Mouse (Mus musculus): ENCODE data around the gene Fkbp2. TPM values are rescaled to one million over a fixed set of nuclear protein-coding genes. Genes with fewer than 3 reads are reported as not detected.

The Fkbp2 gene
- 100 to 1,000 TPM in 2 of 4 experiments, 10 to 100 TPM in 2; 79.1 to 129 (median 98.4) TPM for total RNA-seq (2022)

DNA sequence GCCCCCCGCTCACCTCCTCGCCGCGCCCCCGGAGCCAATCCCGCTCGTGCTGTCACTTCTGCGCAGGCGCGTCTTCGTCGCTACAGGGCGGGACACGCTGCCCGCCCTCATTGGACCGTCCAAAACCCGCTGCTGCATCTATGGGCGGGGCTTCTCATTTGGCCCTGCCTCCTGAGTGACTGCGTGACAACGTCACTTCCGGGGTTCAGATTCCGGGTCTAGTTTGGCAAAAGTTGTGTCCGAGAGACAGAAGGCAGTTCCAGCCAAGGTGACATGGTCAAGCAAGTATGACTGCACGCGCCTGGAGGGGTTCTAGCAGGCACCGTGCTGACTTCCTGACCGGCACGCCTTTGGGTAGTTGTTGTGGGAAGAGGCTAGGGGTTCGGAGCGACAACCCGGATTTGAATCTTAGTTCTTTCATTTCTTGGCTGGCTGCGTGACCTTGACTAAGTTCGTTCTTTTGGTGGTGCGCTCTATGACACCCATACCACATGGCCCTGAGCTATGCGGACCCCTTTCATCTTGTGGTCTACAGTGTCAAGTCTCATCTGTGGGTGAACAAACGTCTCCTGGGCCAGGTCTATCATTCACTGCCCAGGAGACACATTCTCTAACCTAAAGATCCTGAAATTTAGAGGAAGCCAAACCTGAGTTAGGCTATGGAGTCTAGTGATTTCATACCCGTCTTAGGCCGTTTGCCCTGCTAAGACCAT, at the start of gene Fkbp2:
Gene Fkbp2 (minus strand): TSS at position 121 of the 713 bp plus-strand sequence.
- peak in 1 of 2 experiments; percentile 98 for DNase-seq (ENCODE audit: low spot score in 2 of 2)

DNA sequence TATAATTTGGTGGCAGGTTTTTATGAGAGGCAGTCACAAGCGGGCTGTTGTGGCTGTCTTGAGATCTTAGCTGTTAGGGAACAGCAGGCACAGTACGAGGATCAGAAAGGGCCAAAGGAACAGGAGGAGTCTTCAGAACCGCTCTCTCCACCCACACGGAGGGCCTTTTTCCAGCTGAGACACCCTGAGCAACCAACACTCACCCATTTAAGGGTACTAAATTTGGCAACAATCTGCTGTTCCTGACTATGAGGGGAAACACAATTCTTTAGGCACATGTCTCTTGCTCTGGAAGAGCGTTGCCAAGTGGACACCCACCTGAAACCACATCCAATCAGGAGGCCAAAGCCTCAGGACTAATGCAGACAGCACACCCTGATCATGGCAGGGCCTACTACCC, 49.2 kb upstream of the Fkbp2 start:
- DNase-seq (ENCODE audit: low spot score in 2 of 2): peak in 1 of 2 experiments; percentile 85

DNA sequence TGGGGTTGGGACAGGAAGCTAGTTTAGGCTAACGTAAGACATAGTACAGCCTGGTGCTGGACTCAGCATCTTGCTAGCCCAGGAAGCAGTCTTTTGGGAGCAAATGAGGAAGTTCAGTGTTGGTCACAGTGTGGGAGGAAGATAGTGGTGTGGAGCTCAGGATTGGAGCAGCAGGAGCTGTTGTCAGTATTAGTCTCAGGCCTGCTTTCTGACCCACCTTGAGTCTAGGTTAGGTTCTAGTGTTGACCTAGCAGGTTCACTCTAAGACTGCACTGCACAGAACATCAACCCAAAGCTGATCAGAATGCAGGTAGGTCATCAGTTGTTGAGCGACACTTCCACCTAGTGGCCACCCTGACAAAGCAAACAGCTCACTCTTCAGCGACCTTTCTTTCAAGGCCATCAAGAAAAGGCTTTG, 39.9 kb upstream of the Fkbp2 start:
- DNase-seq (ENCODE audit: low spot score in 2 of 2): no peak

DNA sequence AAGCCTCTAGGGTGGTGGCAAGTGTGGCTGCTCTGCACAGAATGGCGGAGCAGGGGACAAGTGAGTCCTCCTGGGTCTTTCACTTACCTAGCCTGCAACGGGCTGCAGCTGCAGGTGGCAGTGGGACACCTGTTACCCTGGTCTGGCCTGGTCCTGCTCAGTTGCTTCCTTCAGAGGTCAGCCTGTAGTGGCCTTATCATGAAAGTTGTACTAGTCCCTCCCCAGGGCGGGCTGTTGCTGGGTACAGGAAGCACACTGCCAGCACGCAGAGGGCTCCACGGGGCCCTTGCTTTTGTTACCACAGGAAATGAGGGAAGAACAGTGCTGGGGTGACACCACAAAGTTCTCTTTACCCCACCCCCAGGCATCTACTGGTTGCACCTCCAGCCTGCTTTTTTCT, 38.9 kb upstream of the Fkbp2 start, which contains the start of gene Fermt3:
Gene Fermt3 (minus strand): TSS at position 279 of the 400 bp plus-strand sequence.
- no peak for DNase-seq (ENCODE audit: low spot score in 2 of 2)

DNA sequence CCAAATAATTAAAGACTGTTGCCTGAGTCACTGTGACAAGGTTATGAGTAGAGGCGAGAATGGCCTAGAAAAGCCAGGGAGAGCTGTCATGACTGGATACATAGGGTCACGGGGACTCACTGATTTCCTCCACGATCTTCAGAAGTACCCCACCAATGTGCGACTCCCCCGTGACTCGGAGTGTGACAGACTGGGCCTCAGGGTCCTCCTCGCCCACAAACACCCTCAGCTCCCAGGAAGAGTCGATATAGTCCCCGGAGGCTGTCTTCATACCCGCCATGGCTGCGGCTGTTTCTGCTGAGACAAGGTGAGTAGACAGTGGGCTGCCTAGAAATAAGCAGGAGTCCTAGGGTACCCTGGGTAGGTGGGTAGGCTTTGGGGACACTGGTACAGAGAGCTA, 38.2 kb upstream of the Fkbp2 start:
- no peak for DNase-seq (ENCODE audit: low spot score in 2 of 2)

DNA sequence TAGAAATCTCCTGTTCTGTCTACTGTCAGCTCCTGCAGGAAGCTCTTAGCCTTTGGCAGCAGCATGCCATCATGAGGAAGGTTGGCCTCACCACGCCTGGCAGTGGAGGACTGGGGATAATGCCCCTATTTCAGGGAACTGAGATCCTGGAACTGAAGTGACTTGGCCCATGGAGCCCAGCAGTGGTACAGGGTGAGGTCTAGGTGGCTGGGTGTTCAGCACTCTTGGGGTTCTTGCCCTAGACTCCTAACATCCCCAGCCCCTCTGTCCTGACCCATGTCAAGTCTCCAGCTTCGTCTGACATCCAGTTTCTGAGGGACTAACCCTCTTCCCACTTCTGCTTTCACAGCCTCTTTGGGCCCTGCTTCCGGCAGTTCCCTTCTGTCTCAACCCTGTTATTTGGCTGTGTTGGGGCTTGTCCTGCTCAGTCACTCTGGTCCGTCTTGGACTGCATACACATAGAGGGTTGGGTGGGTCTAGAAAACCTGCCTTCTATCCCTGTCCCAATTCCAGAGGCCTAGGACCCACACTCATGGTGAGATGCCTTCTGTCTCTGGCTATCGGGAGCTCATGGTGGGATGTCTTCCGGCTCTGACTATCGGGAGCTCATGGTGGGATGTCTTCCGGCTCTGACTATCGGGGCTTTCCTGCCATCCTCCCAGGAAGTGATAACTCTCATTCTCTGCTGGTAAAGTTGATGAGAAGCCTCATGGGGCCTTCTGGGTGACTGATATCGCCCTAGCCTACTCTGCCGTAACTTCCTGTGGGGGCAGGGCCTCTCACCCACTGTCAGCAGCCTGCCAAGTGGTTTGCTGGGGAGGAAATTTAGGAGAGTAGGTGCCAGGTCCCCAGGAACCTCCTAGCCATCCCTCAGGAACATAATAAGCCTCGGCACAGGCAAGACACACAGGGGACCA, 37.5 kb upstream of the Fkbp2 start:
- no peak for DNase-seq (ENCODE audit: low spot score in 2 of 2)

DNA sequence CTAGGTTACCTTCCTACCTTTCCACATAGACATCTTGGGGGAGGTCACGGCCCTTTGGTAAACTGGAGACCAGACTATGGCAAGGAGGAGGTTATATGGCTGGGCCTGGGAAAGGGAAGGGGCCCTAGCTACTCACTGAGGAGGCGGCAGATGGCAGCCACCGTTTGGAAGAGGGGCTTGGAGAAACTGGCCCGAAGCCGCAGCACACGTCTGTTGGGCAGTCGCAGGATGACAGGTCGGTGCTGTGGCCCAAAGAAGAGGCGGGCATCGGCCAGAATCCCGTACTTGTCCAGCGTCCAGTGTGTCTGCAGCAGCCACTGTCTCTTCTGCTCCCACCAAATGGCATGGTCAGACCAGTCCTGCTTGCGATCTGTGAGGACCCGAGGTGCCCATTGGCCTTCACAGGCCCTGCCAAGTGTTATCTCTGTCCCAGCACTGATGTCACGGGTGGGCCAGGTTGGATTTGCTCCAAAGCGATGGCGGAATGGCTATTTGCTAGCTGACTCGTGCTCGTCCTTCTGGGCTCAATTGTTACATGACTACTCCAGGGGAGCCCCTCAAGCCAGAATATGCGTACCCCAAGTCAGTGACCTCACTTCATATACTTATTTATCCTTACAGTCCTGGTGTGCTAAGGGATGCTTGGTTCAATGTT, 34.3 kb upstream of the Fkbp2 start:
- no peak for DNase-seq (ENCODE audit: low spot score in 2 of 2)

DNA sequence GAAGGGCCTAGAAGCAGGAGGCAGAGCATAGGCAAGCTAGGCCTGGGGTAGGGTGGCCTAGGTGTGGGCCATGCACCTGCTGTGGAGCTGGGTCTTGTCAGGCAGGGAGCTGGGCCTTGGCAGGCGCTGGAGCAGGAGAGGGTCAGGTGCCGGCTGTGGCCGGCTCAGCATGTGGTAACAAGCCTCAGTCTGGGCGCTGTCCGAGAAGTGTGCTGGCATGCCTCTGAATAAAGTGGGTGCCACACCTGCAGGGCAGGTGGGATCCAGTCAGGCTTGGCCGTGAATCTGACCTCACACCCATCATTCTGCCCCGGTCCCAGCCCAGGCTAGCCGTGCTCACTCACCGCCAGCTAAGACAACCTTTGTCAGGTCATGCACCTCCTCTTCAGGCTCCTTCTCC, 33.7 kb upstream of the Fkbp2 start:
- DNase-seq (ENCODE audit: low spot score in 2 of 2): no peak

DNA sequence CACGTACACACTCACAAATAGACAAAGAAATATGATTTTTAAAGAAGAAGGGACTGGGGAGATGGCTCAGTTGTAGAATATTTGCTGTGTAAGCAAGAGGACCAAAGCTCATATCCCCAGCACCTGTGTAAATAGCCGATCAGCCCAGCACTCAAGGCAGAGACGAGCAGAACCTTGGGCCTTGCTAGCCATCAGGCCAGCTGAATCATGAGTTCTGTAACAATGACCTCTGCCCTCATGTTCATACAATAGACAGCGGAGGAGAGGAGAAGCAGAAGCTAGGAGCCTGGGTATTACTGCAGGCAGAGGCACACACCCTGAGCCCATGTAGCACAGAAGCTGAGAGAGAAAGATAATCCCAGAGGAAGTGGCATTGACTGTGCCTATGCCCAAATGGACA, 32.1 kb upstream of the Fkbp2 start:
- DNase-seq (ENCODE audit: low spot score in 2 of 2): no peak

DNA sequence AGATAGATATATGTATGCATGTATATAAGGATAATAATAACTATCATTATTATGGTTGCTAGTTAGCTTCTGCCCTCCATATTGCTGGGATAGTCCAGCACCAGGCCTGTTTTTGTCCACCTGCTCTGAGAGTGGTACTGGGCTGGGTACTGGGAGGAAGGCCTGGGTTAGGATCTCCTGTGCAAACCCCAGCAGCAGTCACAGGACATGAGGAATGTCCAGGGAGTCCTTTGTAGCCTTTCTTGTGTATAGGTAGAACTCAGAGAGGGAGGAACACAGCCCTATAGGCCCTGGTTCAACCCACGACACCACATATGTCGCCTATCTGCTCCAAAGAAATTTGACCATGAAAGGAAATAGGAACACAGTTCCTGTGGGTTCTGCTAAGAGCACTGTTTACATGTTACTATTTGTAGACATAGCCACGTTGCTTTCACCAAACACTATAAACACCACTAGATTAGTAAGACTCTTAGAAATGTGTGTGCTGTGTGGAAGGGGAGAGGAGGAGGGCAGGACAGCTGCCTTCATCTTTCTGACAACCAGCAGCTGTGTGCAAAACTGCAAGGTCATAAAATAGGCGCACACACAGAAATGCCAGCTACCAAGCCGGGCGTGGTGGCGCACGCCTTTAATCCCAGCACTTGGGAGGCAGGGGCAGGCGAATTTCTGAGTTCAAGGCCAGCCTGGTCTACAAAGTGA, 26.7 kb upstream of the Fkbp2 start:
- DNase-seq (ENCODE audit: low spot score in 2 of 2): no peak

DNA sequence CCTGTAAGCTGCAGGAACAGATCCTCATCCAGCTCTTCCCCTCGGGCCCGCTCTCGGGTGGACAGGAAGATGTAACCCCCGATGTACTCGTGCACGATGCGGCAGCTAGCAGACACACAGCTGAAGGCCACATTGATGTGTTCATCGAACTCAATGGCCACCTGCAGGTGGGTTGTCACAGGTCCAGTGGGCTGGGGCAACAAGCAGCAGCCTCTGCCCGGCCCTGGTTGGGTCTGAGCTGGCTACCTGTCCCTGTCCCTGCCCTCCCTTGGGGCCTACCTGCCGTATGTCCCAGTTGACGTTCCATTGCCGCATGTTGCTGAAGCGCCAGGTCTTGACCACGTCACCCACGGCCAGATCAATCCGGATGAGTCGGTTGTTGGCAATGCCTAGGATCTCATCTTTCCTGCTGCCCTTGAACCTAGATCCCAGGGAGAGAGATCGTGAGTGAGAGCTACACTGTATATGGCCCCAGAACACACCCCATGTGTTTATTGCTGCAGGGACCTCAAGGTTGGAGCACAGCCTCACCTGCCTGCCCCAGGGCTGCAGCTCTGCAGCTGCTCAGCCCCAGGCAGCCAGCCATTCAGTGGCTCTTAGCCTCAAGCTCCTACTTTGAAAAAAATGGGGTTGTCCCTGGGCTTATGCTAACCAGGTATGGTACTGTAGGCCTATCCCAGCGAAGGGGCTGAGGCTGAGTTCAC, 19.2 kb upstream of the Fkbp2 start:
- no peak for DNase-seq (ENCODE audit: low spot score in 2 of 2)

DNA sequence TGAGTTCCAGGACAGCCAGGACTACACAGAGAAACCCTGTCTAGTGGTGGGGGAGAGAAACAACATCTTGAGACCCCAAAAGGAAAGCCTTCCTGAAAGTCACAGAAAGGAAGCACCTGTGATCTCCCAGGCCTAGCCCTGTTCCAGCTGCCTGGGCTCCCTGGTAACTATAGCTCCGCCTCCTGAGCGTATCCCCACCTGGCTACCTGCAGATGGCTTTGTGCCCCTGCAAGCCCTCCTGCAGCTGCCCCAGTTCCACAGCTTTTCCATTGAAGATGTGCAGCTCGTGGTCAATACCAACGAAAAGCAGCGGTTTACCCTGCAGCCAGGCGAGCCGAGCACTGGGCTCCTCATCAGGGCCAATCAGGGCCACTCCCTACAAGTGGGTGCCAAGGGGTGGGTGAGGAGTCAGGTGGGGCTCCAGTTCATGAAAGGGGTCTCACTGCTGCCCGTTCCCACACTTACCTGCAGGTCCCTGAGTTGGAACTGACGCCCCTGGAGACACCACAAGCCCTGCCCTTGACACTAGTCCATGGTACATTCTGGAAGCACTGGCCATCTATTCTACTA, 17.5 kb upstream of the Fkbp2 start:
- DNase-seq (ENCODE audit: low spot score in 2 of 2): peak in 1 of 2 experiments; percentile 11

DNA sequence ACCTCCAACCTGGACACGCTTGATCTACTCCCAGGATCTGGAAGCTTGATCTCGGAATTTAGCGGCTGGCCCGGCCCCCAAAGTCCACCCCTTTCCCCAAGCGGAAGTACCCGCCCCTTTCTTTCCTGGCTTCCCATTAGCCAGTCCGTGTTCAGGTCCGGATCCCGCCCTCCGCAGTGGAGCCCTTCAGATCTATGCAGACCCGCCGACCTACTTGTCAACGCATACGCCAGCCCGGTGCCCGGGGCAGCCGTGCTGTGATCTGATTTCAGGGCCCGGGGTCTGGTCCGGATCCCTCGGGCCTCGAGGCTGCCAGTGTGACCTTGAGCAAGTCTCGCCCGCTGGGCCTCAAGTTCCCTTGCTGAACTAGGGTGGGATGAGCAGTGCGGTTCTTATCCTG, 15.7 kb upstream of the Fkbp2 start, which contains the start of the genes Nudt22 and Trpt1:
Gene Nudt22 (minus strand): TSS at position 112 of the 400 bp plus-strand sequence.
Gene Trpt1 (plus strand): TSS at position 126 of the 400 bp plus-strand sequence.
- peak; percentile 71 to 77 for DNase-seq (ENCODE audit: low spot score in 2 of 2)

DNA sequence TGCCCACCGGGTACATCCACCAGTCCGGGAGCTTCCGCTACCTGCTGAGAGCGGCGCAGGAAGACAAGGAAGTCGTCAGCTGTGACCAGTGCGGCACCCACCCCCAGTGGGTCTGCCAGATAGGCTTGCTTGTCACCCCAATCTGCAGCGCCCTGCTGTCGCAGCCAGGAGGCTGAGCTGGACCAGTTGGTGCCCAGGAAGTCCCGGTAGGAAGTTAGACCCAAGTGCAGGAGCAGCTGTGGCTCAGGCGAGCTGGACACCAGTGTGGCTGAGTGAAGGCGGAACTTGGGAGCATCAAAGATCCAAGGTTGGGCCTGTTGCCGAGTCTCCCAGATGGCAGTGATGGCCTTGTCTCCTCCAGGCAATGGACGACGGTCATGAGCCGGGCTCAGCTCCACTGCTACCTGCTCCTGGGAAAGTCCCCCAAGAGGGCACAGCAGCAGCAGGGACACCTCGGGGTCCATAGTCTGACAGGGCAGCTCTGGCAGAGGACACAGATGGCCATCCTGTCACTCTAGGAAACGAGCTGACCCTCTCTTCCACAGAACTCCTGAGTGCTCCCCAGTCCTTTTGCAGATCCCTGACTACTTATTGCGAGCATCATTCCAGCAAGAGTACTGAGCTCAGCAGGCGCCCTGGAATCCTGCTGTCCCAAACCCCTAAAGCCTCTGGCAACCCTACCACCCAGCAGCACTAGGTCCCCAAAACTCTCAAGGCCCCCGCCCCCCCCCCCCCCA, 15.1 kb upstream of the Fkbp2 start:
- DNase-seq (ENCODE audit: low spot score in 2 of 2): no peak

DNA sequence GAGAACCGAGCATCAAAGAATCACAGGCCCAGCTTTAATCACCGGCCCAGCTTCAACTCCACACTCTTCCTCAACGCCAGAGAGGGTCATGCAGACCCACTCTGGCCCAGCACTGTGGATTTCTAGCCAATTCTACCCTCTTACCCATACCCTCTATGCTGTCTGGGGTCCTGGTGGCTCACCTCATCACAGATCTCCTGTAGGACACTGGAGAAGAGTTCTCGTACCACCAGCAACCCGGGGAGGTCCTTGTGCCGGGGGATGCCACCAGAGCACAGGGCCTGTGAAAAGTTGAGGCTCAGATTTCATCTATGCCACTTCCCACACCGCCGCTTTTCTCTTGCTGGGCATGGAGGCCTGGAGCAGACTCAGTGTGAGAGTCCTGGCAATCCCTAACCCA, 14.2 kb upstream of the Fkbp2 start:
- DNase-seq (ENCODE audit: low spot score in 2 of 2): no peak

DNA sequence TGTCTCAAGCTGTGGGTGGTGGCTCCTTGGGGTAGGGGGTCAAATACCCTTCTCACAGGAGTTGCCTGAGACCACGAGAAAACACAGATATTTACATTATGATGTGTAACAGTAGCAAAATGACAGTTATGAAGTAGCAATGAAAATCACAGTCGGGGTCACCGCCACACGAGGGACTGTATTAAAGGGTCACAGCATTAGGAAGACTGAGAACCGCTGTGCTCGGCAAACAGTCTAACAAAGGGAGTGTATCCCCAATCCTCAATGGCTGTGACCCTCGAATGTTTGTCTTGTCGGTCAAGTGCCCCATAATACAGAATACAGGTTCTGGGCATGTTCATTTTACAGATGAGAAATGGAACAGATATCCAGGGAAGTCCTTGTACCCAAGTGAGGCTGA, 13.7 kb upstream of the Fkbp2 start:
- DNase-seq (ENCODE audit: low spot score in 2 of 2): no peak

DNA sequence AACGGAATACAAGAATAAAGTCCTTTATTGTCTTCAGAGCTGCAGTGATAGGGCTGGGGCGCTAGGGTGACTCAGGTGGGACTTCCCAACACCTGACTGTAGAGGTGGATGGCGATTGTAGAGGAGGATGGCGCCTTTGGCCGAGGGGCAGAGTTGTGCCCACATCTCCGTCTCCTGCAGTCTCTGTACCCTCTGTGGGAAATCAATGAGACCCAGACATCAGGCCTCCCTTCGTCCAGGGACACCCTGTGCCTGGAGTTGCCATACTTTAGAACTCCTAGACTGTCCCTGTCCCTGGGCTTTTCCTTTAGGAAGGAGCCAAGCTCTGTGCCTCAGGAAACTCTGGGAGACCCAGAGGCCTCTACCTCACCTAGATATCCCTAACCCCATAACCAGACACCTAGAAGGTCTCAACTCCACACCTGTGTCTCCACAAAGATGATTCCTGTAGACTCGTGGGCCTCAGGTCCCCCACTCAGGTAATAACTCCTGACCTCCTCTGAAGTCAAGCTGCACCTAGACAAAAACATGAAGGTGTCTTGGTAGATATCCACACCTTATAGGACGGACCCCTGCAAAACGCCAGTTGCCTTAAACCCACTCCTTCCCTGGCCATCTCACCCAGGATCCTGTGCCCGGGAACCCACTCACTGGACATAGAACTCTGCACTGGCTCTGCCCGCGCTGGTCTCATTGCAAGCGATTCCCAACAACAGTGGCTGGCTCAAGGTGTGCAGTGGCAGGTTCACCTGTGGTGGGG, 12.9 kb upstream of the Fkbp2 start:
- DNase-seq (ENCODE audit: low spot score in 2 of 2): peak in 1 of 2 experiments; percentile 22

DNA sequence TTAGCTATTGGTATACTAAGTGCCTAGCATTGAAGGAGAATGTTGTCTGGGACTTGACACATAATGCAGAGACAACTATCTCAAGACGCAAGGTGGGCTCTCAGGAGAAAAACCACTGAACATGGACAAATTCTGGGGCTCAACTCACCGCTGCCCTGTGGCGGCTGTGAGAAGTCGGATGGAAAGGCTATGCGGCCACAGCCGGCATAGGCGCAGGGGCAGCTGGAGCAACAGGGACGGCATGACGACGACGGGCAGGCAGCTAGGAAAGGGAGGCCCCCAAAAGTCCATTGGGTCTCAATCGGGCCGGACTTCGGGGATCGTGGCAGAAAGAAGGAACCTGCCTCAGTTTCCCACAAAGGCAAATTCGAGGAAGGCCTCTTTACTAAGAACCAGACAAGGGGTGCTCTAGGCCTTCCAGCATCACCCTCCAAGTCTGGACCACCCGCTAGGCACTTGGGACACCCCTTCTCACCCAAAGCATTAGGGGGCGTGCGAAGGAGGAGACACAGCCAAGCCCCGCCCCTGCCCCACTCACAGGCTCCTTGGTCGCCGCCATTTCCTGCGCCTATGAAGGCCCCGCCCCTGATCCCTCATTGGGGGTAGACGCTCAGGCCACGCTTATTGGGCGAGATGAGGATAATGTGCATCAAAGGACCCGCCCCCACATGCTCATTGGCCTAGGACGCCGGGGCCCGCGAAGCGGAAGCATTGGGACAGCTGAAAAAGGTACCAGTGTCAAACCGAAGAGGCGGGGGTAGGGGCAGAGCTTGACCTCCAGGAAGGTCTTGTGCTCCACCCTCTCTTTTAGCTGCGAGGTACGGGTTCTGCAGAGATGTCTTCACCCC, 11.9 kb upstream of the Fkbp2 start, which contains the start of gene Dnajc4:
Gene Dnajc4 (minus strand): TSS at position 562 of the 848 bp plus-strand sequence.
- peak; percentile 80 to 96 for DNase-seq (ENCODE audit: low spot score in 2 of 2)

All from left cerebral cortex, adult 8-10 months (tissue).